Mouse (Mus musculus) spleen, postnatal 36 days (tissue): ENCODE results near the gene Iqch.

ENCODE experiments used
- DNase-seq, 2 experiments: peaks; one replicate each; pipeline ENCODE4 v3.0.0; 2022; ENCODE audit warnings: low spot score in 2 of 2, mixed read lengths in 1 of 2

Iqch gene

GRCm38 (mm10) chr9:63602043-63602939 lies at the start of gene Iqch, which contains the start of gene Aagab:
Gene Iqch (minus strand): TSS chr9:63602493.
Gene Aagab (plus strand): TSS chr9:63602660.
- peak; percentile 96 to 97 for DNase-seq

- no peak for DNase-seq
Observed at GRCm38 (mm10) chr9:63651594-63651993, 49.3 kb upstream of the Iqch start.

GRCm38 (mm10) chr9:63650905-63651304 lies 48.6 kb upstream of the Iqch start:
- DNase-seq = no peak

- DNase-seq = peak; percentile 17 to 32
Observed at GRCm38 (mm10) chr9:63649841-63650545, 47.7 kb upstream of the Iqch start.

GRCm38 (mm10) chr9:63648520-63648918 lies 46.2 kb upstream of the Iqch start:
- DNase-seq = no peak

- DNase-seq = no peak
Observed at GRCm38 (mm10) chr9:63647581-63648519, 45.6 kb upstream of the Iqch start.

- no peak for DNase-seq
Observed at GRCm38 (mm10) chr9:63645084-63645483, 42.8 kb upstream of the Iqch start.

- DNase-seq = no peak
Observed at GRCm38 (mm10) chr9:63644011-63644410, 41.7 kb upstream of the Iqch start.

GRCm38 (mm10) chr9:63641983-63642646 lies 39.8 kb upstream of the Iqch start:
- DNase-seq = no peak

- no peak for DNase-seq
Observed at GRCm38 (mm10) chr9:63636113-63636512, 33.8 kb upstream of the Iqch start.

- no peak for DNase-seq
Observed at GRCm38 (mm10) chr9:63633334-63633733, 31.0 kb upstream of the Iqch start.

GRCm38 (mm10) chr9:63632924-63633323 lies 30.6 kb upstream of the Iqch start:
- no peak for DNase-seq

- no peak for DNase-seq
Observed at GRCm38 (mm10) chr9:63632045-63632444, 29.8 kb upstream of the Iqch start.

GRCm38 (mm10) chr9:63625090-63625756 lies 22.9 kb upstream of the Iqch start:
- no peak for DNase-seq

GRCm38 (mm10) chr9:63623895-63624569 lies 21.7 kb upstream of the Iqch start:
- DNase-seq = no peak

GRCm38 (mm10) chr9:63617967-63618366 lies 15.7 kb upstream of the Iqch start:
- DNase-seq = no peak

GRCm38 (mm10) chr9:63614018-63614985 lies 12.0 kb upstream of the Iqch start:
- peak; percentile 12 to 35 for DNase-seq

GRCm38 (mm10) chr9:63613569-63613968 lies 11.3 kb upstream of the Iqch start:
- no peak for DNase-seq
